Mouse (Mus musculus) fibroblast of lung, adult 2 months (primary cell): ENCODE measurements around the gene Mkln1.
"Not testable (repeated sequence)": the region's sequence is repeated elsewhere in the genome, so short reads cannot be mapped to it uniquely, and the experiment has no call there.

Source experiments
- DNase-seq: peaks from one replicate; pipeline ENCODE4 v3.0.0-alpha.2; 2011; ENCODE audit warnings: low read depth

The Mkln1 gene

GRCm38 (mm10) chr6:31550876-31551532 lies 152.5 kb downstream of the Mkln1 start:
- DNase-seq, result peak; percentile 19

- no peak for DNase-seq
These were observed 158.0 kb downstream of the Mkln1 start for GRCm38 (mm10) chr6:31556460-31557100.

- no peak for DNase-seq
These were observed 161.8 kb downstream of the Mkln1 start for GRCm38 (mm10) chr6:31560138-31560959.

- DNase-seq, result not testable (repeated sequence)
These were observed 163.4 kb downstream of the Mkln1 start for GRCm38 (mm10) chr6:31561948-31562347.

- DNase-seq, result no peak
These were observed 164.0 kb downstream of the Mkln1 start for GRCm38 (mm10) chr6:31562371-31563080.

GRCm38 (mm10) chr6:31563235-31564181 lies 165.0 kb downstream of the Mkln1 start, which contains the start of gene Podxl:
Gene Podxl, minus strand, starts transcription at chr6:31563981.
- no peak for DNase-seq

GRCm38 (mm10) chr6:31564182-31564531 lies 165.6 kb downstream of the Mkln1 start:
- no peak for DNase-seq

GRCm38 (mm10) chr6:31564901-31565391 lies 166.4 kb downstream of the Mkln1 start:
- no peak for DNase-seq
